Mouse (Mus musculus): ENCODE measurements at regions not wholly inside any gene's neighbourhood (a gene's known extent, or its start where the extent isn't known, plus 50 kb on each side); places are given as distances from the start of the nearest gene placed in this dataset.

DNA sequence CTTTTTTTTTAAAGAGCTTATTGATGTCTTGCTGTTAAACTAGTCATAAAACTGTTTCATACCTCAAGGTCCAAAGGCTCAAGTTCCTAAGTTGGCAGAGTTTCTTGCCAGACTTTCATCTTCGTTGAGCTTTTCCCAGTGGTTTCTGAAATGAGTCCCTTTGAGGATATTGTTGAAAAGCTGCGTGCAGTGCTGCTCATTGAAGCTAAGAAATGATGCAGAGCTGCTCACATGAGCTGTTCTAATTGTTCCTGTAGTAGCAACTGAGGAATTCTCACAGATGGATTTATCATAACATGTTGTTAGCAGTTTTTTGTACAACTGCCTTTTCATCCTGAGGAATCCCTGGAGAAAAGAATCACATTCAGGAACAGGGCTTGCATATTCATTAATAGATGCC lies 249.3 kb downstream of the Col11a1 start:
- no peak for DNase-seq (ENCODE audit: low spot score in 2 of 2)

DNA sequence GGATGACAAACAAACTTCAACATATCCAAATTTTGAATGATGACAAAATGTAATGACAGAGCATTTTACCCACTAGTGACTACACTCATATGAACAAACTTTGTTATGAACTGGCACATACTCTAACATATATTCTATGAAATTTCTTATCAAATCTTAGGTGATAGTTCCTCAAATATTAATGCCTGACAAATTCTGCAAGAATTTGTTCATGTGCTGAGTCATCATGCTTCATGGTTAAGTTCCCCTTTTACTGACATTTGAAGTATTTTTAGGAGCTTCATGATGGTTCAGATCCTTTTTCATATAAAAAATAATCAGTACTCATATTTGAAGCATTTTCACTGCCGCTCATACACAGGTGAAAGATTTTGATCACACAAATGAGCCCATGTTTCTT lies 289.1 kb downstream of the Col11a1 start:
- no peak for DNase-seq (ENCODE audit: low spot score in 2 of 2)

- no peak for DNase-seq (ENCODE audit: low spot score in 2 of 2)
Measured at GRCm38 (mm10) chr3:114334334-114334733, 304.0 kb downstream of the Col11a1 start.

- peak in 1 of 2 experiments; percentile 27 for DNase-seq (ENCODE audit: low spot score in 2 of 2)
Measured at GRCm38 (mm10) chr3:114343714-114344113, 313.4 kb downstream of the Col11a1 start.

GRCm38 (mm10) chr3:114380044-114380443 lies 349.7 kb downstream of the Col11a1 start:
- DNase-seq (ENCODE audit: low spot score in 2 of 2): no peak

DNA sequence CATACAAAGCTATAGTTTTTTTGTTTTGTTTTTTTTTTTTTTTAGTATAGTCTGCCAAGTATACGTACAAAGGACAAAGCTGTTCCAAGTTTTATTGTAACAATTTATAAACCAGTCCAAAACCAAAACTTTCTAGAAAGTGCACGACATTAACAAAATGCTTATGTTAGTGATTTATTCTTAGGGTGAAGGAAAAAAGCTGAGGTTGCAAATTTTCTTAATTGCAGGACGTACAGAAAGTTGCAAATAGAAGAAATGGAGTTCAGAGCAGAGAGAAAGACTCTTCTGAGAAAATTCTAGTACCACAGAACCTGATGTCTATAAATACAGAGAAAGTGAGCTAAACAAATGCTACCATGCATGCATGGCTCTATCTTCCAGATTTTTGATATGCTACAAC lies 373.1 kb downstream of the Col11a1 start:
- no peak for DNase-seq (ENCODE audit: low spot score in 2 of 2)

Measured in right cerebral cortex, postnatal 10 days (tissue).